Mouse (Mus musculus) lung, embryonic 14.5 days (tissue): ENCODE measurements at regions not wholly inside any gene's neighbourhood (a gene's known extent, or its start where the extent isn't known, plus 50 kb on each side); places are given as distances from the start of the nearest gene placed in this dataset.
A peak's percentile ranks its signal among the peaks of the same experiment; 100 is the strongest.

Experiments used
- ATAC-seq: fragments of 200-750 bp; cut with Nextera tagmentation; 2 replicates; pipeline ENCODE4 v1.8.0; 2017; ENCODE audit warnings: mild to moderate bottlenecking, moderate TSS enrichment, moderate library complexity; ENCODE audit not compliant: insufficient read depth
- DNase-seq: peaks from one replicate; pipeline ENCODE4 v3.0.0-alpha.2; 2015
- H3K27ac ChIP-seq: fragments of 300-500 bp; sonication (generic); 2 replicates; pipeline ENCODE4 v1.5.1; 2014; ENCODE audit warnings: low read depth, mild to moderate bottlenecking, moderate library complexity
- H3K27me3 ChIP-seq: fragments of 300-500 bp; sonication (generic); 2 replicates; pipeline ENCODE4 v1.6.1; 2014; ENCODE audit warnings: low read length, control low read depth; ENCODE audit not compliant: insufficient read depth
- H3K36me3 ChIP-seq: fragments of 300-500 bp; sonication (generic); 2 replicates; pipeline ENCODE4 v1.6.1; 2014; ENCODE audit warnings: control low read depth; ENCODE audit not compliant: insufficient read depth
- H3K4me1 ChIP-seq: fragments of 300-500 bp; sonication (generic); 2 replicates; pipeline ENCODE4 v1.6.1; 2014; ENCODE audit warnings: antibody characterized with exemption, control low read depth; ENCODE audit not compliant: insufficient read depth
- H3K4me2 ChIP-seq: fragments of 300-500 bp; sonication (generic); 2 replicates; pipeline ENCODE4 v1.6.1; 2014; ENCODE audit warnings: mild to moderate bottlenecking
- H3K4me3 ChIP-seq: fragments of 300-500 bp; sonication (generic); 2 replicates; pipeline ENCODE4 v1.5.1; 2014; ENCODE audit warnings: low read depth, low read length
- H3K9ac ChIP-seq: fragments of 300-500 bp; sonication (generic); 2 replicates; pipeline ENCODE4 v1.6.1; 2014
- H3K9me3 ChIP-seq: fragments of 300-500 bp; sonication (generic); 2 replicates; pipeline ENCODE4 v1.6.1; 2016; ENCODE audit warnings: low read depth, low read length, control low read depth
- CTCF ChIP-seq: IDR thresholded peaks from 2 replicates; pipeline ENCODE4 v1.5.1; 2016; ENCODE audit warnings: antibody characterized with exemption, low read depth
- WGBS: fragments of 180-500 bp; shearing (Covaris S2); extraction: QIAGEN DNeasy Blood & Tissue Kit; methylation state at CpG from one replicate; pipeline ENCODE4 v1.1.7; 2014; 5-methylcytosine and 5-hydroxymethylcytosine counted together

DNA sequence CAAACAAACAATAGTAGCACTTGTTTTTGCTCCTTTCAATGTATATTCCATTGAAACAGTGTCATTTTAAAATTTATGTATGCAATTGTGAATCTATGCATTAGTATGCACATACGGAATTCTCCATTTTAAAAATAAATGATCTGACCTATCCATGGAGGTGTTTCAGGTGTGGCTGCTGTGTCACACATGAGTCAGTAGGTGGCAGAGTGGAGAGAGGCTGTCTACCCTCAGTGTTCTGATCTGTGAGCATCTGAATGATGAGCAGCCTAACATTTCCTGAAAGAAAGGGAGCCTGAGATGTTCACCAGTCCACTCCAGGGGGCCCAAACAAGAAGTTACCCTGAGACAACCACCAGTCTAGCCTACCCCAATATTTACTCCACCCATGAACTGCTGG is 75.6 kb upstream of the 1700006A11Rik start:
- Histone ChIP-seq H3K27ac (no peak overlapping the region), H3K9ac (no peak overlapping the region), H3K36me3 (no peaks in the 10 kb centered on the region), H3K27me3 (no peaks in the 10 kb centered on the region), H3K4me3 (no peak overlapping the region), H3K4me1 (no peaks in the 10 kb centered on the region), H3K4me2 (no peak overlapping the region), H3K9me3 (no peaks in the 10 kb centered on the region)
- DNase-seq (no peak), ATAC-seq (no peak)
- TF ChIP-seq CTCF = no peak
- 87% methylated on average over 1 of the region's 1 CpGs for WGBS

DNA sequence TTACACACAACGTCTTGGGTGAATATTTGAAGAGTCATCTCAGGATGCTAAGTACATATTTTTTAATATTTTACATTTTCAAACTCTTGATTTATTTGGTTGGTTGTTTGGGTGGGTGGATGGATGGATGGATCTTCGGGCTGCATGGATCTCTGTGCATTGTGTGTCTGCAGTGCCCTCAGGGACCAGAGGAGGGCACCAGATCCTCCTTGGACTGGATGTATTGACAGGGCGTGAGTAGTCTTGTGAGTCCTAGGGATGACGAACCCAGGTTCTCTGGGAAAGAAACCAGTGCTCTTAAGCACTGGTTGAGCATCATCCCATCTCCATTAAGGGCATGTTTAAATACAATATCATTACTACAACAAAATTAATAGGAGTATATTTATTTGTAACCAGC is 70.2 kb upstream of the 1700006A11Rik start:
- Histone ChIP-seq H3K9me3 (no peaks in the 10 kb centered on the region), H3K4me3 (no peak overlapping the region), H3K4me2 (no peak overlapping the region), H3K4me1 (no peaks in the 10 kb centered on the region), H3K36me3 (no peaks in the 10 kb centered on the region), H3K27ac (no peak overlapping the region), H3K9ac (no peak overlapping the region), H3K27me3 (no peaks in the 10 kb centered on the region)
- TF ChIP-seq CTCF = peak; percentile 19; the same call in 1 of the 2 replicates
- DNase-seq (peak; percentile 2), ATAC-seq (no peak)
- WGBS = 71% methylated on average over 4 of the region's 4 CpGs
